Mouse (Mus musculus) midbrain, embryonic 13.5 days (tissue): ENCODE data around the gene Pcyt2. TPM values are rescaled to one million over a fixed set of nuclear protein-coding genes. Genes with fewer than 3 reads are reported as not detected.

ENCODE experiments used
- ATAC-seq: fragments of 200-750 bp; cut with Nextera tagmentation; 2 replicates; pipeline ENCODE4 v1.8.0; 2017; ENCODE audit warnings: mild to moderate bottlenecking, moderate TSS enrichment, moderate library complexity
- H3K27ac ChIP-seq: fragments of 300-500 bp; sonication (generic); 2 replicates; pipeline ENCODE4 v1.5.1; 2015; ENCODE audit warnings: inconsistent platforms, mild to moderate bottlenecking, moderate library complexity
- H3K27me3 ChIP-seq: fragments of 300-500 bp; sonication (generic); 2 replicates; pipeline ENCODE4 v1.6.1; 2015; ENCODE audit warnings: mild to moderate bottlenecking, inconsistent platforms
- H3K36me3 ChIP-seq: fragments of 300-500 bp; sonication (generic); 2 replicates; pipeline ENCODE4 v1.6.1; 2015; ENCODE audit warnings: mild to moderate bottlenecking, inconsistent platforms
- H3K4me1 ChIP-seq: fragments of 300-500 bp; sonication (generic); replicated peaks from 2 replicates; pipeline ENCODE4 v1.6.1; 2015; ENCODE audit warnings: inconsistent platforms
- H3K4me2 ChIP-seq: fragments of 300-500 bp; sonication (generic); replicated peaks from 2 replicates; pipeline ENCODE4 v1.6.1; 2015; ENCODE audit warnings: moderate library complexity, mild to moderate bottlenecking, inconsistent platforms
- H3K4me3 ChIP-seq: fragments of 300-500 bp; sonication (generic); replicated peaks from 2 replicates; pipeline ENCODE4 v1.5.1; 2015; ENCODE audit warnings: mild to moderate bottlenecking, inconsistent platforms
- H3K9ac ChIP-seq: fragments of 300-500 bp; sonication (generic); replicated peaks from 2 replicates; pipeline ENCODE4 v1.6.1; 2015; ENCODE audit warnings: mild to moderate bottlenecking, inconsistent platforms
- H3K9me3 ChIP-seq: fragments of 300-500 bp; sonication (generic); 2 replicates; pipeline ENCODE4 v1.6.1; 2016; ENCODE audit warnings: mild to moderate bottlenecking, inconsistent platforms
- WGBS: fragments of 180-500 bp; shearing (Covaris S2); methylation state at CpG from one replicate; pipeline ENCODE4 v1.1.7; 2015; 5-methylcytosine and 5-hydroxymethylcytosine counted together
- polyA plus RNA-seq: library from polyadenylated mRNA; unstranded; fragments of >200 nt; fragmentation: Nextera tagmentation; extraction: Ambion mirVana; gene quantifications from 2 replicates; pipeline ENCODE4 v1.2.1, GENCODE M21; 2015

The Pcyt2 gene
- polyA plus RNA-seq, 1 experiment from 2014 or later = 167 TPM

DNA sequence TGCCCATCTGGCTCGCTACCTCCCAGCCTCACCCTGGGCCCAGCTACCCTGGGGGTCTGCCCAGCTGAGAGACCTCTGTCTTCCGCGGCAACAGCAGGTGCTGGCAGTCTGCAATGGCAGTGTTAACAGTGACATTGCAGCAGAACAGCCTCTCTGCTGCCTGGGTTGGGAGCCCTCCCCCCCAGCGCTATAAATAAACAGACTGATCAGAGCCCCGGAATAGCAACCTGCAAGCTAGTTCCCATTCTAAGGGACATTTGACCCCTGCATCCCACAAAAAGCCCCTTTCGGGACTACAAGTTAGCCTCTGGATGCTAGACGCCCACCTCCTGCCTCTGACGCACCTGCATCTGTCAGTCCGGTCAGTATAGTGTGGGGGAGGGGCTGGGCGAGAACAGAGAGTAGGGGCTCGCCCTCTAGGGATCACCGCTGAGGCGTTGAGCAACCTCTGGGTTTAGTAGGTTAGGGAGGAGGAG is 30.3 kb upstream of the Pcyt2 start, which contains the start of gene Myadml2:
Myadml2 (minus strand) TSS at position 158 of the 476 bp plus-strand sequence.
- Histone ChIP-seq H3K27me3 (peaks cover 19% of the 10 kb centered on the region; the same call in 1 of the 2 replicates), H3K36me3 (no peaks in the 10 kb centered on the region), H3K27ac (no peak within 1 kb of the TSS), H3K4me3 (peak within 1 kb of the TSS; percentile 15), H3K9me3 (no peaks in the 10 kb centered on the region), H3K9ac (peak within 1 kb of the TSS; percentile 51), H3K4me1 (peaks cover 15% of the 10 kb centered on the region), H3K4me2 (peak within 1 kb of the TSS; percentile 36)
- 7% methylated on average over 13 of the region's 13 CpGs for WGBS
- ATAC-seq = no peak

DNA sequence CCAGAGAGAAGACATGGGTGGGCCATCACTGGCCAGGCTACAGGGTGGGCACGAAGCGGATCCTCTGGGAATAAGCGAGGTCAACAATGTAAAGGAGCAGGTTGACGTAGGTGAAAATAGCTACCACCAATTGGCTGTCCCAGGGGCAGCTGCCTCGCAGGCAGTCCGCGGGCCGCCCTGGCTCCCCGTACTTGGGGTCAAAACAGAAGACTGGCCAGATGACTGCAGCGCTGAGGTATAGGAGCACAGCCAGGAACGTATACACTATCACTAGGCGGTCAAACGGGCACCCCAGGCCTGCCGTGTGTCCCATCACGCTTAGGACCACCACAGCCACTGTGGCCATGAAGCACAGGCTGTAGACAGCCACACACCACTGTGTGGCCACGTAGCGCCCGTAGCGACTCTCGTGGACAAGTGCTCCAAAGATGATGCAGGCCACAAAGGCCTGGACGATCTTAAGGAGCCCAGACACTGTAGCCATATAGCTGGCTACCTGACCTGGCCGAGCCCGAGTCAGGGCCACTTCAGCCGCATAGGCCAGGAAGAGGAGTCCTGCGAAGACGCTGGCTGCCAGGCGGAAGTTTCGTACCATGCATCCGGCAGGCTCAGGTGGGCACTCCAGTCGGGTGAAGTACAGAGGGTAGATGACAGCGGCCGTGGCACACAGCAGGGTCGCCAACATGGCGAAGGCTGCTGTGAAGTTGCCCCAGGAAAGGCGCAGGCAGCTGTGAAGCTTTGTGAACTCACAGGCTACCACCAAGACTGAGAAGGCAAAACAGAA is 29.5 kb upstream of the Pcyt2 start:
- H3K4me2 ChIP-seq = peak overlapping the region; percentile 36
- peaks cover 23% of the 10 kb centered on the region for H3K4me1 ChIP-seq
- no peaks in the 10 kb centered on the region for H3K36me3 ChIP-seq
- H3K27ac ChIP-seq = no peak overlapping the region
- WGBS = 80% methylated on average over 35 of the region's 35 CpGs
- no peaks in the 10 kb centered on the region for H3K9me3 ChIP-seq
- no peak overlapping the region for H3K4me3 ChIP-seq
- H3K9ac ChIP-seq = no peak overlapping the region; the same call in 1 of the 2 replicates
- no peak for ATAC-seq
- H3K27me3 ChIP-seq = peaks cover 26% of the 10 kb centered on the region; the same call in 1 of the 2 replicates

DNA sequence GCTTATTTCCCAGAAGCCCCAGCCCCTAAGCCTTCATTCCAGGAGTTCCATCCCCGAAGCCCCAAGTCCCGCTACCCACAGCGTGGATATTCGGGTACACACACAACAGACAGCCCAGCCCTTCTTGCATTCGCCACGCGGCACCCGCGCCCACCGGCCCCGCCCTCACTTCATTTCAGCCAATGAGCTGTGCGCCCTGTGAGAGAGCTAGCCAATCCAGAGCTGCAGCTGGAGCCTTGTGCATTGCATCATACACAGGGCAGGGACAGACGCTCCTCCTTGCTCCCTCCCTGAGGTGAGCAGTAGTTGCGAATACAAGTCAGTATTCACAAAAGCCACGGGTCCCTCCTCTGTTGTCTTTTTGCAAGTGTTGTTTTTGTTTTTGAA is 25.9 kb upstream of the Pcyt2 start, which contains the start of gene Pycr1:
Pycr1 (minus strand) TSS at position 169 of the 387 bp plus-strand sequence.
- Histone ChIP-seq H3K9ac (peak within 1 kb of the TSS; percentile 77), H3K4me1 (peaks cover 25% of the 10 kb centered on the region), H3K36me3 (no peaks in the 10 kb centered on the region), H3K4me2 (peak within 1 kb of the TSS; percentile 89), H3K4me3 (peak within 1 kb of the TSS; percentile 51), H3K27ac (no peak within 1 kb of the TSS), H3K27me3 (peaks cover 22% of the 10 kb centered on the region; the same call in 1 of the 2 replicates), H3K9me3 (no peaks in the 10 kb centered on the region)
- peak; percentile 99 for ATAC-seq
- WGBS = under 1% methylated on average over 15 of the region's 15 CpGs

DNA sequence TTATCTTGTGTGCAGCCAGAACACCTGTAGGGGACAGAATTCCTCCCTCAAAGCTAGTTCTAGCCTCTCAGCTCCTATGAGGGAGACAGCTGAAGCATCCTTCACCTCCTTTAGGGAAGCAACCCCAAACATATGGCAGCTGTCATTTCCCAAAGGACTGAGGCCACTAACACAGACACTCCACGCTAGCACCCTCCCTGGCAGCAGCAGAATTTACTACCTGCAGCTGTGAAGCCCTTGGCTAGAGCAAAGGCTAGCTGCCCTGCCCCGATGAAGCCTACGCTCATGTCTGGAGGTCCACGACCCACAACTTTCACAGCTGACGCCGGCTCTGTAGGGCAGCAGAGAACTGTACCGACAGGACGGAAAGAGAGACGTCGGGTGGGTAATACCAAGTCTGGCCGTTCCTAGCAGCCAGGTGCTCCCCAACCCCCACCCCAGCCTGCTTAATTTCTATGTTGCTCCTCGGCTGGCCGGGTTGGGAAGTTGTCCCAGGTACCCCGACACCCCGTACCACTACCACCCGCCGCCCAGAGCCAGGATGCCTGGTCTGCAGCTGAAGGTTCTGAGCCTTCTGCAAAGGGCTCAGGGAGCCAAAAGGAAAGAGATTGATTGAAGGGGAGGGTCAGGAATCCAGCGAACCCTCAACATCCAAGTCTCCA is 25.3 kb upstream of the Pcyt2 start:
- H3K4me1 ChIP-seq = peaks cover 22% of the 10 kb centered on the region
- peak; percentile 78 for ATAC-seq
- no peaks in the 10 kb centered on the region for H3K36me3 ChIP-seq

DNA sequence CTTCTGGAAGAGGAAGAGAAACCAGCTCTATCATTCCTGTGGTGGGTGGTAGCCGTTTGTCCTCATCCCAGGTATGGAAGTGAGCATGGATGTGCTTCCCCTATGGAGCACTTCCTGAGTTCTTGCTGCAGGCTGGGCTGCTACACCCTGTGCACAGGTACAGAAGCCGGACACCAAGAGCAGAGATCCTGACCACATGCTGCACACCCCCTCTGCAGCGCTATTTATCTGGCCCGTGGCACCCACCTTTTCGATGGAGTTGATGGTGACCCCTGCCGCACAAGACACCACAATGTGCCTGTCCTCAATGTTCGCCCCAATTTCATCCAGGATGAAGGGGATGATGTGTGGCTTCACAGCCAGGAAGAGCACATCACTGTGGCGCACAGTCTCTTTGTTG is 24.1 kb upstream of the Pcyt2 start:
- Histone ChIP-seq H3K4me1 (peaks cover 16% of the 10 kb centered on the region), H3K4me3 (no peak overlapping the region), H3K36me3 (no peaks in the 10 kb centered on the region), H3K9ac (peak overlapping the region; percentile 40), H3K4me2 (no peak overlapping the region), H3K27ac (no peak overlapping the region), H3K9me3 (no peaks in the 10 kb centered on the region), H3K27me3 (peaks cover 13% of the 10 kb centered on the region; the same call in 1 of the 2 replicates)
- WGBS = 94% methylated on average over 8 of the region's 8 CpGs
- no peak for ATAC-seq

More for the DNA sequence above, 25.3 kb upstream of the Pcyt2 start:
- H3K9me3 ChIP-seq = no peaks in the 10 kb centered on the region
- H3K4me2 ChIP-seq = peak overlapping the region; percentile 89
- 3% methylated on average over 18 of the region's 18 CpGs for WGBS
- peaks cover 22% of the 10 kb centered on the region; the same call in 1 of the 2 replicates for H3K27me3 ChIP-seq
- no peak overlapping the region for H3K27ac ChIP-seq
- peak overlapping the region; percentile 51 for H3K4me3 ChIP-seq
- H3K9ac ChIP-seq = peak overlapping the region; percentile 77

DNA sequence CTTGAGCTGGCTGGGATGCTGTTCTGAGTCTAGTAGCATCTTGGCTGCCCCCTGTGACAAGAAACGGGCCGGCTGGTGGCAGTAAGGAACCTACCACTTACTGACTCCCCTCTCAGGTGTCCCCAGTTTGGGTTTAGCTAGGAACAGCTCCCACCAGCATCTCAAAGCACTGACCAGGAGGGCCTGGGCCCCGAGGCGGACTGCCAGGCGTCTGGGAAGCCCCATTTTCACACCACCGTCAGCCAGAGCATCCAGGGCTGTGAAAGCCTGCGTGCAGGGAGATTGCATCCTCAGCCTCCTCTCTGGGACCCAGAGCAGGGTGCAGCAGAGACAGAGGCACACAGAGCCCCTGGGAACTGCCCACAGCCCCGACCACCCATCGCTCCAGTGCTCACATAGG is 23.5 kb upstream of the Pcyt2 start:
- Histone ChIP-seq H3K9me3 (no peaks in the 10 kb centered on the region), H3K4me2 (no peak overlapping the region), H3K4me3 (no peak overlapping the region), H3K36me3 (no peaks in the 10 kb centered on the region), H3K4me1 (peaks cover 16% of the 10 kb centered on the region), H3K9ac (peak overlapping the region; percentile 40; the same call in 1 of the 2 replicates), H3K27ac (no peak overlapping the region), H3K27me3 (peaks cover 8% of the 10 kb centered on the region; the same call in 1 of the 2 replicates)
- no peak for ATAC-seq
- WGBS = 66% methylated on average over 9 of the region's 9 CpGs

DNA sequence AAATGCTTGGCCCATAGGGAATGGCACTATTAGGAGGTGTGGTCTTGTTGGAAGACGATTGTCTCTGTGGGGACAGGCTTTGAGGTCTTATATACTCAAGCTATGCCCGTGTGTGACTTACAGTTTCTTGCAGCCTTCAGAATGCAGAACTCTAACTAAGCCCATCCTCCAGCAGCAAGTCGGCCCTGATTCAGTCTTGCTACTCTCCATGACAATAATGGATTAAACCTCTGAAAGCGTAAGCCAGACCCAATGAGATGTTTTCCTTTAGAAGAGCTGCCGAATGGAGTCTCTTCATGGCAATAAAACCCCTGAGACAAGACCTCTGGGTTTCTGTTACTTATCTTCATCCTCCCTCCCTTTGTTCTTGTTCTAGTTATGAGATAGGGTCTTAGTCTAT is 17.1 kb upstream of the Pcyt2 start:
- H3K9me3 ChIP-seq = no peaks in the 10 kb centered on the region
- no peak overlapping the region for H3K9ac ChIP-seq
- ATAC-seq = no peak
- H3K36me3 ChIP-seq = no peaks in the 10 kb centered on the region
- H3K27ac ChIP-seq = no peak overlapping the region
- no peak overlapping the region for H3K4me3 ChIP-seq
- WGBS = 64% methylated on average over 5 of the region's 5 CpGs
- peaks cover 27% of the 10 kb centered on the region for H3K4me1 ChIP-seq
- H3K27me3 ChIP-seq = no peaks in the 10 kb centered on the region
- no peak overlapping the region for H3K4me2 ChIP-seq

DNA sequence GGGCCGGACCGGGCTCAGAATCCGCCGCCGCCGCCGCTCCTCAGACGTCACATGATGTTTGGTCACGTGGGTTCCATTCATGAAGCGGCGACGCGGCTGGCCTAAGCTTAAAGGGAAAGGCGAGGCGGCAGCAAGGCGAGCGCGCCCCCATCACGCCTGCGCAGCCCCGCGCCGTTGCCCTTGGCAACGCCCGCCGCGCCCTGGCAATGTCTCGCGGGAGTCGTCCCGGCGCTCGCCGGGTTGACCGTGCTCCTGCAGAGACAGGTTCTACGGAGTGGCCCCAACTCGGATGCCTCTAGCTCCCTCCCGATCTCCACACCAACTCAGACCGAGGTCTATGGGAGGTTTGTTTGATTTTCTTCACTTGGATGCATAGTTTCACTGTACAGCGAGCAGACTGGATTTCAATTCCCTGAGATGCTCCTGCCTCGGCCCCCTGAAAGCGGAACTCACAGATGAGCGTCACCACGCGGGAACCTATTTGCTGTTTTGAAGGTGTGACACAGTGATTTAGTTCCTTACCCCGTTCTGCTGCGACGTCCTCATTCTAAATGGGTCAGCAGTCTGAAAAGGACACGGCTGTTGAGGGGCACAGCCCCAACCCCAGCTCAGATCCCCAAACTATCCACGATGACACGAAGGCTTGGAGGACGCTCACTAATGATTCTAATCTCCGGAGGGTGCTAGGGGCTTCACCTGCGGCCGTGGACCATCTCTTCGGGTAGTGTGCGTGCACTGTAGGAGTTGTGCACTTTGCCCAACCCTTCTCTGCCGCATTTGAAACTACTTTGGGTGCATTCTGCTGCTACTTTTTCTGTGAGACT is 16.0 kb upstream of the Pcyt2 start, which contains the start of gene Mafg:
Mafg (minus strand) TSS at position 81 of the 824 bp plus-strand sequence.
- peak within 1 kb of the TSS; percentile 88 for H3K4me2 ChIP-seq
- H3K4me3 ChIP-seq = peak within 1 kb of the TSS; percentile 95
- no peaks in the 10 kb centered on the region for H3K9me3 ChIP-seq
- H3K36me3 ChIP-seq = peaks cover 9% of the 10 kb centered on the region
- H3K9ac ChIP-seq = peak within 1 kb of the TSS; percentile 92
- 12% methylated on average over 57 of the region's 58 CpGs for WGBS
- H3K27ac ChIP-seq = peak within 1 kb of the TSS; percentile 87
- peaks cover 33% of the 10 kb centered on the region for H3K4me1 ChIP-seq
- H3K27me3 ChIP-seq = no peaks in the 10 kb centered on the region
- peak; percentile 92 for ATAC-seq

DNA sequence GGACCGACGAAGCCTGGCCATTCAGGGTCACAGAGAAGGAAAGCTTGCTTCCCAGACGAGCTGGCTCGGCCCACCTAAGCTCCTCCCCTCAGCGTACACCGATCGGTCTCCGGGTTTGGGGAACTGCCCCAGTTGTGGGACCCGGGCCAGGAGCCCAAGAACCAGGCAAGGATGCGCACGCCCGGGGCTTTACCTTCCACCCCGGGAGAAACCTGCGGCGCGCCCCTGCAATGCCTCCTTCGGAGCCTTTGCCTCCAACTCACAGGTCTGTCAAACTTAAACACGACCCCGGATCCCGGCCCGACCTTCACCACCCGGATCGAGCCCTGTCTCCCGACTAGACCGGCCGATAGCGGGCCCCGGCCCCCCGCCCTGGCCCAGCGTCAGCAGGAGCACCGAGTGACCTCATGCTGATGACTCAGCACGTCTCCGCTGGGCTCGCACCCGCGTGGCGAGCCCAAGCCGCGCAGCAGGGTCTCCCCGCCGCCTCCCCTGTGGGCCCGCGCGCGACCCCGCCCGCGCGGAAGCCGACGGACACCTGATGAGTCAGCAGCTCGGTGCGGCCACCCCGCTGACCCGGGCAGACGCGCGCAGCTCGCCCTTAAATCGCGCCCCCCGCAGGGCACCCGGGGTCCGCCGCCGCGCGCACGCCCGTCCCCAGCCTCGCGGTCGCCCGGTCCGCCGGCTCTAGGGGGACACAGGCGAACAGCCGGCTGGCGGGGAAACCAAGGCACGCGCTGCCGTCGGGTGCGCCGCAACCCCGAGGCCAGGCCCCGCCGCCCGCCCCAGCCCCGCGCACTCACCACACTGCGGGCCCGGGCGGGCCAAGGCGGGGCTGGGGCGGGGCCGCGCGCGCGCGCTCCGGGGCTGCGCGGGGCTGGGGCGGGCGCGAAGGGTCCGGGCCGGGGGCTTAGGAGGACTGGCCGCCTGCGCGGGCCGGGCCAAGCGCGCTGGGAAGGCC is 15.1 kb upstream of the Pcyt2 start:
- Histone ChIP-seq H3K36me3 (peaks cover 13% of the 10 kb centered on the region), H3K4me1 (peaks cover 33% of the 10 kb centered on the region), H3K9ac (peak overlapping the region; percentile 92), H3K4me3 (peak overlapping the region; percentile 95), H3K27ac (peak overlapping the region; percentile 87), H3K9me3 (no peaks in the 10 kb centered on the region), H3K27me3 (no peaks in the 10 kb centered on the region), H3K4me2 (peak overlapping the region; percentile 88)
- peak; percentile 86 for ATAC-seq
- WGBS = under 1% methylated on average over 110 of the region's 116 CpGs

DNA sequence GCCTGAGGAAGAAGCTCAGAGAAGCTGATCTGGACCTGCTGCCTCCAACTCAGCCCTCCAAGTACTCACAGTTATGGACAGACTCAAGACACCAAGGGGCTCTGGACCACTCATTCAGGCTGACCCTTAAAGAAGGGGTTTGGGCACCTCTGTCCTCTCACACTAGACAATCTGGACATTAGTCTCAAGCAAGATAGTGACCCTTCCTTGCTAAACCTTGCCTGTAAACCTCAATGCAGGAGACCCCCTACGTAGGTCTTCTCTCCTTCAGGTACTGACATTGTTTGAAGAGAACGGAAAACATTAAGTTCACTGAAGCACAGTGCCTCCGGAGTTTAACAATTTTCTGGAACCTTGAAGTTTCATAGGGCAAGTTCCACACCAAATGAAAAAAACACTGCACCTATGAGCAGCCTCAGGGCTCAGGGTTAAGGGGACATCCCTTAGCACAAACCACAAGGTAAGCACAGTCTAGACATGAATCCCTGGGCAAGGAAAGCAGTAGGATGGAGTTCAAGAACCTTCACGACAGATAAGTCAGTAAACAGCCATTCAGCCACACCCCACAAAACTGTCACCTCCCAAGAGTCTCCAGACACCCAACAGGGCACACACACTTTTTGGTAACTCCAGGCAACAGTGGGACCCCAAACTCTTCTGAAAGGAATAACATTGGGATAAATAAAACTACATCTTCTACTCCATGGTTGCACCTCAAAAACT is 14.2 kb upstream of the Pcyt2 start:
- Histone ChIP-seq H3K9ac (peak overlapping the region; percentile 92), H3K27me3 (no peaks in the 10 kb centered on the region), H3K27ac (peak overlapping the region; percentile 87; the same call in 1 of the 2 replicates), H3K4me1 (peaks cover 33% of the 10 kb centered on the region), H3K36me3 (peaks cover 23% of the 10 kb centered on the region), H3K9me3 (no peaks in the 10 kb centered on the region), H3K4me3 (peak overlapping the region; percentile 95), H3K4me2 (peak overlapping the region; percentile 88)
- 58% methylated on average over 4 of the region's 4 CpGs for WGBS
- no peak for ATAC-seq
